Mouse (Mus musculus): ENCODE measurements around the gene Rad18. TPM values are rescaled to one million over a fixed set of nuclear protein-coding genes. Genes with fewer than 3 reads are reported as not detected.

Rad18 gene
- total and polyA plus RNA-seq, 2 experiments from 2014 or later = 9.1 to 12.9 TPM

- no peak overlapping the region for H3K9ac ChIP-seq
- H3K27ac ChIP-seq (ENCODE audit: low read depth, low read length) = no peak overlapping the region
- ATAC-seq = no peak
- WGBS = 73% methylated on average over 4 of the region's 4 CpGs
- DNase-seq = no peak
- no peaks in the 10 kb centered on the region for H3K36me3 ChIP-seq (ENCODE audit: insufficient read depth)
- no peak overlapping the region for H3K4me2 ChIP-seq (ENCODE audit: low read depth)
- no peak for TF ChIP-seq CTCF (IDR thresholded peaks at IDR 0.05; ENCODE audit: low read depth)
- no peaks in the 10 kb centered on the region for H3K4me1 ChIP-seq (ENCODE audit: insufficient read depth)
- no peaks in the 10 kb centered on the region for H3K9me3 ChIP-seq (ENCODE audit: low read length)
- no peaks in the 10 kb centered on the region for H3K27me3 ChIP-seq (ENCODE audit: insufficient read depth, low read length)
- H3K4me3 ChIP-seq (ENCODE audit: low read depth, low read length) = no peak overlapping the region
Measured at GRCm38 (mm10) chr6:112582022-112582421, 114.5 kb downstream of the Rad18 start.

- Histone ChIP-seq H3K9ac (no peak overlapping the region), H3K27me3 (ENCODE audit: insufficient read depth, low read length) (no peaks in the 10 kb centered on the region), H3K4me2 (ENCODE audit: low read depth) (no peak overlapping the region), H3K4me3 (ENCODE audit: low read depth, low read length) (no peak overlapping the region), H3K9me3 (ENCODE audit: low read length) (no peaks in the 10 kb centered on the region), H3K27ac (ENCODE audit: low read depth, low read length) (no peak overlapping the region), H3K4me1 (ENCODE audit: insufficient read depth) (no peaks in the 10 kb centered on the region), H3K36me3 (ENCODE audit: insufficient read depth) (no peaks in the 10 kb centered on the region)
- WGBS = 49% methylated on average over 5 of the region's 5 CpGs
- ATAC-seq (0 out of 2 replicates have a peak, but pooled peaks have one; percentile 32), DNase-seq (no peak)
- no peak for TF ChIP-seq CTCF (IDR thresholded peaks at IDR 0.05; ENCODE audit: low read depth)
Measured at GRCm38 (mm10) chr6:112577198-112577597, 119.3 kb downstream of the Rad18 start.

GRCm38 (mm10) chr6:112574558-112574957 is 121.9 kb downstream of the Rad18 start:
- no peak for TF ChIP-seq CTCF (IDR thresholded peaks at IDR 0.05; ENCODE audit: low read depth)
- Histone ChIP-seq H3K27me3 (ENCODE audit: insufficient read depth, low read length) (no peaks in the 10 kb centered on the region), H3K9ac (no peak overlapping the region), H3K36me3 (ENCODE audit: insufficient read depth) (no peaks in the 10 kb centered on the region), H3K27ac (ENCODE audit: low read depth, low read length) (no peak overlapping the region), H3K4me2 (ENCODE audit: low read depth) (no peak overlapping the region), H3K9me3 (ENCODE audit: low read length) (no peaks in the 10 kb centered on the region), H3K4me1 (ENCODE audit: insufficient read depth) (no peaks in the 10 kb centered on the region), H3K4me3 (ENCODE audit: low read depth, low read length) (no peak overlapping the region)
- ATAC-seq (no peak), DNase-seq (no peak)
- 84% methylated on average over 3 of the region's 3 CpGs for WGBS

- no peak for TF ChIP-seq CTCF (IDR thresholded peaks at IDR 0.05; ENCODE audit: low read depth)
- 29% methylated on average over 1 of the region's 1 CpGs for WGBS
- Histone ChIP-seq H3K4me3 (ENCODE audit: low read depth, low read length) (no peak overlapping the region), H3K9ac (no peak overlapping the region), H3K9me3 (ENCODE audit: low read length) (no peaks in the 10 kb centered on the region), H3K27ac (ENCODE audit: low read depth, low read length) (no peak overlapping the region), H3K4me1 (ENCODE audit: insufficient read depth) (no peaks in the 10 kb centered on the region), H3K36me3 (ENCODE audit: insufficient read depth) (no peaks in the 10 kb centered on the region), H3K27me3 (ENCODE audit: insufficient read depth, low read length) (no peaks in the 10 kb centered on the region), H3K4me2 (ENCODE audit: low read depth) (no peak overlapping the region)
- ATAC-seq = no peak
- no peak for DNase-seq
Measured at GRCm38 (mm10) chr6:112570413-112570812, 126.1 kb downstream of the Rad18 start.

Other genes with a start within 250 kb of the Rad18 start
- not detected in 2 replicates for gene Cav3, start 237.2 kb downstream of the Rad18 start, total RNA-seq (2014; rRNA removed)
- gene Cav3, start 237.2 kb downstream of the Rad18 start, polyA plus RNA-seq (2015; fragmentation: Nextera tagmentation; extraction: Ambion mirVana) = 0.13 TPM in 2 replicates
- 5.2 and 6.7 TPM in 2 replicates for gene Oxtr, start 206.7 kb downstream of the Rad18 start, total RNA-seq (2014; rRNA removed)
- 1.4 and 3.5 TPM in 2 replicates for gene Oxtr, start 206.7 kb downstream of the Rad18 start, polyA plus RNA-seq (2015; fragmentation: Nextera tagmentation; extraction: Ambion mirVana)